Mouse (Mus musculus): ENCODE measurements around the gene Psmb4.

GRCm38 (mm10) chr3:94847382-94847781 is 39.4 kb downstream of the Psmb4 start:
- no peak for TF ChIP-seq JUND (conservative IDR thresholded peaks at IDR 0.05; ENCODE audit: low read depth, low read length)
- no peak for TF ChIP-seq MAX (IDR thresholded peaks at IDR 0.05; ENCODE audit: low read length)
- no peak for TF ChIP-seq SIN3A (IDR thresholded peaks at IDR 0.05; ENCODE audit: low read length)
- no peak for TF ChIP-seq POLR2A (IDR thresholded peaks at IDR 0.05; ENCODE audit: low read depth, low read length)
- TF ChIP-seq EP300 (IDR thresholded peaks at IDR 0.05; ENCODE audit: low read length): no peak
- TF ChIP-seq CHD1 (IDR thresholded peaks at IDR 0.05; ENCODE audit: low read depth, low read length): no peak
- no peak for TF ChIP-seq UBTF (IDR thresholded peaks at IDR 0.05; ENCODE audit: low read depth, low read length)

All from CH12.LX (cell line).